Mouse (Mus musculus) testis, adult 2 months (tissue): ENCODE measurements around the gene Arfip1.

Source experiments
- CTCF ChIP-seq: fragments of 200-500 bp; IDR thresholded peaks from 2 replicates; pipeline ENCODE4 v1.5.1; 2012; ENCODE audit warnings: low read depth, mild to moderate bottlenecking, inconsistent platforms, low read length, moderate library complexity; ENCODE audit not compliant: control insufficient read depth, insufficient read depth, insufficient replicate concordance
- POLR2A ChIP-seq: fragments of 200-500 bp; IDR thresholded peaks from 2 replicates; pipeline ENCODE4 v1.6.1; 2012; ENCODE audit warnings: low read depth, mild to moderate bottlenecking, inconsistent platforms, low read length, moderate library complexity; ENCODE audit not compliant: control insufficient read depth

GRCm38 (mm10) chr3:84580716-84581115 is 1.7 kb downstream of the Arfip1 start:
- TF ChIP-seq CTCF = no peak
- no peak for TF ChIP-seq POLR2A
